Mouse (Mus musculus) kidney, adult 2 months (tissue): ENCODE data around the gene Slc24a3.

Source experiments
- CTCF ChIP-seq: fragments of 200-500 bp; conservative IDR thresholded peaks from 2 replicates; pipeline ENCODE4 v1.5.1; 2011; ENCODE audit warnings: low read depth, mild to moderate bottlenecking, control low read depth, low read length, moderate library complexity, mixed read lengths; ENCODE audit not compliant: insufficient read depth, insufficient read length
- POLR2A ChIP-seq: fragments of 200-500 bp; IDR thresholded peaks from one replicate; pipeline ENCODE4 v1.6.1; 2011; ENCODE audit warnings: low read depth, low read length, control low read depth

DNA sequence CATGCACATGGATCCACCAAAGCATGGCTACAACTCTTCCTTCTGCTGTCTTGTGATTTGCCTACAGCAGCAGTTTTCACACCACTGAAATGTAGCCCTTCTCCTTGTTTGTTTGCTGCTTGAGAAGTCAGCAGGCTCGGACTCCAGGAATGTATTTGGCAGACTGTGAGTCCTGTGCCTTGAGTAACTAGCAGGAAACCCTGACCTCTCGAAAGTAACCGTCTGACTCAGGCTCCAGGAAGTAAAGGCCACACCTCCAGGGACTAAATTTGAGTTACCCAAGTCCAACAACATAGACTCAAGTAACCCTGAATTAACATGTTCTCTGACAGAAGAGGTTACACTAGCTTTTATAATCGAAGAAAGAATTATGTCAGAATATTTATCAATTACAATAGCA is 203.2 kb downstream of the Slc24a3 start:
- no peak for TF ChIP-seq POLR2A
- TF ChIP-seq CTCF, result no peak
